Mouse (Mus musculus): Measurements from ENCODE around the gene Ngly1. TPM values are rescaled to one million over a fixed set of nuclear protein-coding genes. Genes with fewer than 3 reads are reported as not detected.

Ngly1 gene
- polyA plus RNA-seq, 1 experiment: 39.6 TPM

- no peak for DNase-seq (ENCODE audit: low read depth)
Measured at GRCm38 (mm10) chr14:16328959-16329480, 79.9 kb downstream of the Ngly1 start.

DNA sequence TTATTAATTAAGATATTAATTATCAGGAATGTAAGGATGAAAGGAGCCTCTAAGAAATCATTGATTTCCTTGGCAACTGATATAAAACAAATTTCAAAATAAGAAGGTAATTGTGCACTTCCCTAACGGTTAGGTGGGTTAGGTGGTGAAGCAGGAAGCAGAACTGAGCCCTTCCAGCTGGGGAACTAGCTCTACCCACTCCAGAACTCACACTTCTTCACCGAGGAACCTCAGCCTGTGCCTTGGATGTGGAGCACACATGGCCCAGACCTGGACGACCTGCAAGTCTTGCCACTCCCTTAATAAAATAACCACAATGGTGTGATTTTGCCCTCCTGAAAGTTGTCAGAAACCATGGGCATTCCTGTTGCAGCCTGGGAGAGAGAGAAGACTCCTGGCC lies 80.7 kb downstream of the Ngly1 start:
- DNase-seq (ENCODE audit: low read depth): no peak

DNA sequence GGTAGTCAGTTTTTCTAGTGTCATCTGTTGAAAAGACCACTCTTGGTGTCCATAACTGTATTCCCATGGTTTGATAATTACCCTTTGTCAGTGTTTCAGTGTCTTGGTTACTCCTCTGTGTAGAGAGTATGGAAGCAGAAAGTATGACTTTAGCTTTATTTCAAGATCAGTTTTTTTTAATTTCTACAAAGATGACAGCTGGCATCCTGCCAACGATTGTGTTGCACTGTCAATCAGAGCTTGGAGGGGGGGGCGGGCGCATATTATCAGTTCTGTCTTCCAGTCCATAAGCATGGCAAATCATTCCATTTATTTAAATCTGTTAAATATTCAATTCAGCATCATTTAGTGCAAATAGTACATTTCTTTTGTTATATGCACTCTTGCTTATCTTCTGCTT lies 85.2 kb downstream of the Ngly1 start:
- no peak for DNase-seq (ENCODE audit: low read depth)

GRCm38 (mm10) chr14:16335835-16336417 lies 86.8 kb downstream of the Ngly1 start:
- DNase-seq (ENCODE audit: low read depth): no peak

DNA sequence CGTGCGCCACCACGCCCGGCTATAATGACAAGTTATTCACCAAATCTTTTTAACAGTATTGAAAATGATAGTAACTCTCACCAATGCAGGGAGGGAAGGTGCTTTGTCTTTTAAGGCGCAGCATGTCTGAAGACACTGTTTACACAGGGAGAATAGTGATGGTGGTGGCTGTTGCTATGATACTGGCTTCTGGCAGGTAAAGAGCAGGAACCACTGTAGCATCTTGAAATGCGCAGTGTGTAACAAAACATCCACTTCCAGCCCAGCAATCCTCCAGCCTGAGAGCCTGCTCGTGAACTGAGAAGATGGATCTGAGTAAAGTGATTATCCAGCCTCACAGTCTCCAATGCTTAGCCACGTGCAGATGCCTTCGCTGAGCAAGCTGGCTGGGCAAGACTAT lies 98.4 kb downstream of the Ngly1 start:
- DNase-seq (ENCODE audit: low read depth): no peak

GRCm38 (mm10) chr14:16359704-16360103 lies 110.6 kb downstream of the Ngly1 start:
- no peak for DNase-seq (ENCODE audit: low read depth)

Other genes with a start within 250 kb of the Ngly1 start
- 8.6 and 10.9 TPM in 2 replicates for gene Oxsm, start 528 bp downstream of the Ngly1 start, polyA plus RNA-seq (2012; rRNA removed)
- 13.9 and 16.8 TPM in 2 replicates for gene Top2b, start 115.9 kb downstream of the Ngly1 start, polyA plus RNA-seq (2012; rRNA removed)

Measured in gonadal fat pad, adult 2 months (tissue).